Mouse (Mus musculus) neutrophil, adult 5-6 weeks (primary cell): Measurements from ENCODE around the gene Ndufb4. TPM values are rescaled to one million over a fixed set of nuclear protein-coding genes. Genes with fewer than 3 reads are reported as not detected.
"Not testable (repeated sequence)": the region's sequence is repeated elsewhere in the genome, so short reads cannot be mapped to it uniquely, and the experiment has no call there.

Source experiments
- ATAC-seq: fragments of 151-379, 151-347 bp; 2 replicates; pipeline ENCODE4 v1.8.0; 2017; ENCODE audit warnings: mild to moderate bottlenecking, moderate TSS enrichment; ENCODE audit not compliant: insufficient number of reproducible peaks, poor library complexity, low FRiP score, severe bottlenecking; ENCODE audit errors: extremely low read depth
- total RNA-seq: library from RNA; stranded (forward); fragments of 200-1000 nt; gene quantifications from 2 replicates; pipeline ENCODE4 v1.2.3, GENCODE M21; 2017

The Ndufb4 gene
- total RNA-seq, 1 experiment from 2014 or later = 20.8 TPM

DNA sequence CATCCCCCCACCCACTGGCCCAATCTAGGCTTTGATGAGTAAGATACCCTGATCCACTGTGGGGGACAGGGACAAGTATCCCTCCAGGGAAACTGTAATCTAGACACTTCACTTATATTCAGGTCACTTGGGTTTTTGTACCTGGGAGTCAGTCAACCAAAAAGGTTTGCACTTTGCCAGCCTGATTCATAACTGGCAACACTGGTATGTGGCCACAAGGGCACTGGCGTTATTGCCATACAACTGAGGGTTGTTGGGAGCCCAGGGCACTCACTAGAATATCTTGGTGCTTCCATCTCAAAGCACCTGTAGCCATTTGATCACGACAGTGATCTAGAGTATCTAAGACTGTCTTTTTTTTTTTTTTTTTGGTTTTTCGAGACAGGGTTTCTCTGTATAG is 8.5 kb downstream of the Ndufb4 start:
- ATAC-seq = no peak

DNA sequence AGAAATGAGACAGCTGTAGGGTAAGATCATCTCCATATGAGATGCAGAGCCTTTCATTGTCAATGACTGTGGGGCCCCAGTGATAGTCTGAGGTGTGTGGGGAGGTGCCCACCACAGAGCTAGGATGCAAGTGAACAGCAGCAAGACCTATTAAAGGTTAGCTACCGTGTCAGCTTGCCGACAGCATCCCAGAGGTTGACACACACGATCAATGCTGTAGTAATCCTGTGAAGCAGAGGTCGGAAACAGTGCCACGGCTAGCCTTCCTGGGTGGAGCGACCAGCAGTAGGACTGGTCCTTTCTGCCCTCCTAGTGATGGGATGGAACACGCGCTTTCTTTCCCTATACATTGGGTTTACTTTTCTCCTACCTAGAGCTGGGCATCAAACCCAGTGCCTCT is 9.0 kb downstream of the Ndufb4 start:
- ATAC-seq = no peak

DNA sequence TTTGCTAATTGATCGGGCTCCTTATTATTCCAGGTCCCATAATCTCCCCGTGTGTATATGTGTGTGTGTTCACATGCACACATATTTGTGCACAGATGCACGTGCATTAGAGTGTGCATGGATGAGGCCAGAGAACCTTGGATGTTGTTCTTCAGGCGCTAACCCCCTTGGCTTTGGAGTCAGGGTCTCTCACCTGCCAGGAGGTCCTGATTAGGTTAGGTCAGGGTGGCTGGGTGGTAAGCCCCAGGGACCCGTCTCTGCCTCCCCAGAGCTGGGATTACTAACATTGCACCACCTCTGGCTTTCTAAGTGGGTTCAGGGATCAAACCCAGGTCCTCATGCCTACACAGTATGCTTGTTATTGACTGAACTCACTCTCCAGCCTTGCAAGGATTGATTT is 9.8 kb downstream of the Ndufb4 start:
- ATAC-seq = no peak

DNA sequence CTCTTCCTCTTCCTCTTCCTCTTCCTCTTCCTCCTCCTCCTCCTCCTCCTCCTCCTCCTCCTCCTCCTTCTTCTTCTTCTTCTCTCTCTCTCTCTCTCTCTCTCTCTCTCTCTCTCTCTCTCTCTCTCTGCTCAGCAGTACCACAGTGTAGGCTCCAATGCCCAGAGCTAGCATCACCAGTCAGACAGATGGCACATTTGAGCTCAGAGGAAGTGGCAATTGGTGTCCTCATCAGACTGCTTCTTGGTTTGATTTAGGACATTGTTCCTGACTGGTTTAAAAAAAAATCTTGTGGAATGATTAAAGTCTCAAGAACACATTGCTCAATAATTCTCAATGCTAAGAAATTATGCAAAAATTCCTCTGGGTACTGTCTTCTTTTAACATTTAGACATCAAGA is 13.7 kb downstream of the Ndufb4 start:
- ATAC-seq = not testable (repeated sequence)

DNA sequence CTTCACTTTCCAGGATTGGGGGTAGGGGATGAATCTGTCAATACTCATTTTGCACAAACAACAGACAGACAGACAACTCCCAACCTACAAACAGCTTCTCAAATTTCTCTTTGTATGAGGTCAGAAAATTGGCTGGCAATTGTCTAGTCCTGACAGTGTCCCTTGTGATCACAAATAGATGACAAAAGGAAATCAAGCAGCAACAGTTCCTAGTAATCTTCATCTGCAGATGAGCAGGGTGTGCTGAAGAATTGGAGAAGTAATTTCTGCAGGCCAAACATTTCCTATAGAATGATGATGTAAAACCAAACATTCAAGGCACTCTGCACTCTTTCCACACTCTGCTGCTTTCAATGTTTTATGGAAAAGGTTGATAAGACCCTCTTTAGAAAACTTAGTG is 16.5 kb downstream of the Ndufb4 start:
- no peak for ATAC-seq

DNA sequence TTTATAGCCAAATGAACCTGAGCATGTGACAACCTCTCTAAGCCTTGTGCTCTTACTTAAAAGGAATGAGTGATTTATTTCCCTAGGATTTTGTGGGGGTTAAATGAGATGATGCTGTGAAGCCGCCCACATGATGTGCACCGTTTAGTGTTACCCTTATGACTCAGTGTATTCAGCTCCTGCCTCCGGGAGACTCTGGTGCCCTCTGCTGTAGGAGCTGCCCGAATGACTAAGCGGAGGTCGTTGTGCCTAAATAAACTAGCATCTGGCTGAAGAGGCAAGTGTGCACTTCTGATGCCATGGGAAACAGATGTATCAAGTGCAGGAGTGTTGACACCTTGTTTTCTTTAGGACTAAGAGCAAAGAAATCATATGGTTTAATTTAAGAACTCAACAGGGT is 18.1 kb downstream of the Ndufb4 start:
- ATAC-seq = no peak

DNA sequence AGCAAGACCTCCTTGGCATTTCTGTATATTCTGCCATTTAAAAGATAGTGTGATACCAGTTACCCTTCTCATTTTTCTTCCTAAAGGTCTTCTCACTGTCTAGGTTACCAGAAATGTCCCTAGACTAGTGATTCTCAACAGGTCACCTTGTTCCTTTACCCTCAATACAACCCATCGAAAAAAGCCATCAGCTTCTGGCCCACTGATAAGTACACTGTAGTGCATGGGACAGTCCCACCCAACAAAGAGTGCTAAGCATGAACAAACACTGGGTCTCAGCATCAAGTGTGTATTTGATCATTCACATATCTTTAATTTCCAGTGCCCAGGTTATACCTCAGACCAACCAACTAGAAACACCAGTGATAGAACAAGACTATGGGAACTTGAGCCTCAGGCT is 19.2 kb downstream of the Ndufb4 start:
- no peak for ATAC-seq

DNA sequence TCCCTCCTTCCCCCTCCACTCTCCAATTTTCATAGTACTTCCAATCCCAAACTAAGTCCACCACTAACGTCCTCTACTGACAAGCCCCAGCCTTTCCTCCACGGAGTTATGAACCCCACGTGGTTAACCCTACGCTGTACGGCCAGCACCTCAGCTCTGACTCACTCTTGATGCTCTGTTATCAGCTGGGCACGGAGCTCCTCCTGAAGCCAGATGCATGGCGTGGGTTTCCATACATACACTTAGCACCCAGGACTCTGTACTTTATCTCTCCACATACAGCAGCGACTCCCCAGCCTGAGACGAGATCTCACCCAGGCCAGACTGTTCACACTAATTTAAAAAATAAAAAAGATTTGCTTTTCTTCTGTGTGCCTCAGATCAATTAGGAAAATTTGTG is 19.7 kb downstream of the Ndufb4 start:
- ATAC-seq = no peak

DNA sequence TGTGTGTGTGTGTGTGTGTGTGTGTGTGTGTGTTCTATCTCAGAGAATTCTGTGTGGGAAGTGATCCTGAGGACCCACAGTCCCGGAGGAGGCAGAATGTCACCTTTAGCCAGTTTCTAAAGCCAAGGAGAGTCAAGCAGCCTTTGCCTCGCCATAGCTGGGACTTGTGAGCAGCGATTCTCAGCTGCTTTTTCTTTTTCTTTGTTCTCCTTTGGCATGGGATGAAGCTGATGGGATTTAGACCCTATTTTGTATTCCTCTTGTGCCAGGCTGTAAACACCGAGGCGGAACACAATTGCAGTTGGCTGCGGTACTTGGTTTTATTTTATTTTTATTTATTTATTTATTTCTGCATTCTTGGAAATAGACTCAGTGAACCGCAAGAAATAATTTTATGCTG is 25.2 kb downstream of the Ndufb4 start:
- no peak for ATAC-seq

DNA sequence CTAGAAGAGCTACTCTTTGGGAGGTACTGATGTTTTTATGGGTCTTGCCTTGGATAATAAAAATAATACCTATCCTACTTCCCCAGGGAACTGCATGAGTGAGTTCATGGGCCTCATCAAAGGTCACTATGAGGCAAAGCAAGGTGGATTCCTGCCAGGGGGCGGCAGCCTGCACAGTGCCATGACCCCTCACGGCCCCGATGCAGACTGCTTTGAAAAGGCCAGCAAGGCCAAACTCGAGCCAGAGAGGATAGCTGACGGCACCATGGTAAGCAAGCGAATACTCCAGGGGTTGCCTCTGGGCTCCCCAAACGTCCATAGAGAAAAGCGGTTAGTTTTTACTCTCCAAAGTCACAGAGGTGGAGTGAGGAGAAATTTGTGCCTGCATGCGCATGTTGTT is 25.9 kb downstream of the Ndufb4 start:
- no peak for ATAC-seq

DNA sequence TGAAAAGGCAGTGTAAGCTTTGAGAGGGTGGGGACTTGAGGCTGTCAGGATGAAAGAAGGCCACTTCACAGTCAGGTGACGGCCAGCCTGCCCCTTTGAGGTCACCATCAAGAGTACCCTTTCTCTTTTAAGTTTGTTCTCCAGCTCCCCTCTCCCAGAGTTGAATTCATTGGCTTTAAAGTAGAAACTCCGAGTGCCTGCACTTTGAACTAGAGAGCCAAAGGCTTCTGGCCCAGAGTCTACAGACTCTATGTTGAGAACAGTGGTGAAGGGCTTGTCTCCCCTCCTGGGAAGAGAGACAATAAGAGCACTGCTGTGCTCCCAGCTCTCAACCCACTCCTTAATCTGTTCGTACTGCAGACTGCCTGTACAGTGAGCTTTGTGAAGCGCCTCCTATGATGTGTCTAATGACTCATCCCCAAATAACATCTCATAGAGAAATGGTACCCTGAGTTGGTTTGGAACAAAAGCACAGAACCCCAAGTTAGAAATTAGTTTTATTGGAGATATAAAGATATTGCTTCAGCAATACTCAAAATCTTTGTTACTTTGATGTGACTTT is 27.8 kb downstream of the Ndufb4 start:
- no peak for ATAC-seq

DNA sequence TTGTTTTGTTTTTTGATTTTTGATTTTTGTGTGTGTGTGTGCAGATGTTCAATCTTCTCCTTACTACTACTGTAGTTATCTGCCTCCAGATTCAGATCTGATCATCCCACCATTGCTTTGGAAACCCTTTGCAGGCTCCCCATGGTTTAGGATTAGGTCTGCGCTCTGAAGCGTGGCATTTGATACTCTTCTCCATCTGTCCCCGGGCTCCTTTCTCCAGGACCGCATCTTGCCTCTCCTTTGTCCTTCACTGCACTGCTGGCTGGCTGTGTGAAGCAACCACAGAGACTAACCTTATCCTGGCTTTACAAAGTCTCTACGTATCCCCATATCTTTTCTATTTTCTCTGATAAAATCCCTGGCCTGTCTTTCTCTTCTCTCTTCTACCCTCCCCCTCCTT is 31.3 kb downstream of the Ndufb4 start:
- no peak for ATAC-seq

DNA sequence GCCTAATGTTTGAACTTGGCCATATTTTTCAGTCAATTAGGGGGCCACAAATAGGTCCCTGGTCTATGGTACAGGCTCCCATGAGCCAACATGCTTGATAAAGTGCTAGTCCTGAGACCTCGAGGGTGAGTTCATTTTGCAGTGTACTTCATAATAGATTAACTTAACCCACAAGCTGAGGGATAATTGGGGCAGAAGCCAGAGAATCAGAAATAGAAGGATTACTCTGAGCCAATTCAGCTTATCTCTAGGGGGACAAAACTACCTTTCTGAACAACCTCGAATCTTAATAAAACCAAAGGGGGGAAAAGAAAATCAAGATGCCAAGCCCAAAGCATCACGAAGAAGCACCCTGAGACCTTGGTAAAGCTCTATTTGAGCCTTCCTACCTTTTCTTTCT is 31.9 kb downstream of the Ndufb4 start:
- ATAC-seq = no peak

DNA sequence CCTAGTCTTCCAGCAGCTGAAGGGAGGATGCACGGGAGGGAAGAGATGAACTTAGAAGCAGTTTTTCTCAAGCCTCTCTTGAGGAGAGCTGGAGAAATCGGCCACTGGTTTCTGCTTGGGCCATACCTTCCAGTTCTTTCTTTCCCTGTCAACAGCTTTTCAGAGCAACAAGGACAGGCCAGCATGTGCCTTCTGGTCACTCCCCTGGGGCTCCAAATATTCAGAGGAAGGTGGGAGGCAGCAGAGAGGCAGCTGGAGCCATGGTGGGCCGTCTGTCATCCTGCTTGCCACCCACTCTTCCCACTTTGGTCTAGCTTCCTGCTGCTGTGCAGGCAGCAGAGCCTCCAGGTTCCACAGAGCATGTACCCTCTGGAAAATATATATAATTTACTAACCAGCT is 36.6 kb downstream of the Ndufb4 start:
- ATAC-seq = no peak

DNA sequence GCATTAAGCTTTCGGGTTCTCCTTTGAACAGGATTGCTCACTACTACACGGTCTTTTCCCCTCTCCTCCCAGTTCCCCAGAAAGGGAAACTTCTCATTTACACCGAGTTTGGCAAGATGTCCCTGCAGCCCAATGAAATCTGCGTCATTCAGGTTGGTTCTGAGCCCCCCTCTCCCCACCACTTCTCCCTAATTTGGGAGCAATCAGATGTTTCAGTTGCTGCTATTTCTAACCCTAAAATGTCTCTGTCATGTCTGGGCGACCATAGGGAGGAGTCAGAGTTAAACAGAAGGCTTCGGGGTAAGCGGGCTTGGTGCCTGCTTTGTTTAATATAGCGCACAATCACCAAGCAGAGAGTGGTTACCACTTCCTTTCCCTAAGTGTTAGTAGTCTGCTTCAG is 38.1 kb downstream of the Ndufb4 start:
- no peak for ATAC-seq

DNA sequence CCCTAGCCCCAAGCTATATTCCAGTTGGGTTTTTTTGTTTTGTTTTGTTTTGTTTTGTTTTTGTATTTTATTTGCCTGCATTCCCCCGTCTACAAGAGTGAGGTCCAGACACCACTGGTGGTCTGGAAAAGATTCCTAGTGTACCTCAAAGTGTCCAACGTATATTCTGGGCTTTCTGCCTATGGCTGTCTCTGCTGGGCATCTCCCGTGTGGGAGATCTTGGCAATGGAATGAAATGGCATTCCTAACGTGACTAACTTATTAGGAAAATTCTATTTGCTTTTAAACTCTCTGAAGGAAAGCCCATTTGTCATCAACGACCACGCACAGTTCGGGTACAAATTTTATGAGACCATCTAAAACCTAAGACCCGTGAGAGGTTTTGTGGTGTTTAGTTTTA is 38.8 kb downstream of the Ndufb4 start:
- ATAC-seq = no peak

DNA sequence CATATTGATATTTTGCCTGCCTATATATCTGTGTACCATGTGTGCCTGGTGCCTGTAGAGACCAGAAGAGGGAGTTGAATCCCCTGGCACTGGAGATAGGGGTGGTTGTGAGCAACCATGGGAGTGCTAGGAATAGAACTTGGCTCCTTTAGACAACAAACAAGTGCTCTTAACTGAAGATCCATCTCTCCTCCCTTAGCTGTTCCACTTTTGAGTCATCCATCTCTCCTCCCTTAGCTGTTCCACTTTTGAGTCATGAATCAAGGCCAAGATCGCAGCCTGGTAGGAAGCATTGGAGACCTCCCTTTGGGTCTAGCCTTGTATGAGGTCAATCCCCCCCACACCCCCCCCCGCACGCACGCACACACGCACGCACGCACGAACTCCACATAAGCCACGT is 39.7 kb downstream of the Ndufb4 start:
- ATAC-seq = no peak

DNA sequence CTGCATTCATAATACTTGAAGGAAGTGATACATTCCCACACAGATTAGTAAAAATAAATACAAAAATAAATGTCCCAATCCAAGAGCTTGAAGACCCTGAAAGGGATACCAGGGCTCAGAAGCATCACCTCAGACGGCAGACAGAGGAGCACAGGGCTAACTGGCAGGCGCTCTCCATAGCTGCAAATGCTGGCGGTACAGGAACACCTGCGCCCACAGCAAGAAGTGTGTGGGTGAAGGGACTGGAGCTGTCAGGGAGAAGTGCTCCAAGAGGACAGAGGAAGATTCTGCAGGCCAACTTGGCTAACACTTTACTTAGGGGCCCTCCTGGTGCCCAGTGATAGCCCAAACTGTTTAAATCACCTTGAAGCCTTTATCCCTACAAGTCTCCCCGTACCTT is 42.2 kb downstream of the Ndufb4 start:
- no peak for ATAC-seq

DNA sequence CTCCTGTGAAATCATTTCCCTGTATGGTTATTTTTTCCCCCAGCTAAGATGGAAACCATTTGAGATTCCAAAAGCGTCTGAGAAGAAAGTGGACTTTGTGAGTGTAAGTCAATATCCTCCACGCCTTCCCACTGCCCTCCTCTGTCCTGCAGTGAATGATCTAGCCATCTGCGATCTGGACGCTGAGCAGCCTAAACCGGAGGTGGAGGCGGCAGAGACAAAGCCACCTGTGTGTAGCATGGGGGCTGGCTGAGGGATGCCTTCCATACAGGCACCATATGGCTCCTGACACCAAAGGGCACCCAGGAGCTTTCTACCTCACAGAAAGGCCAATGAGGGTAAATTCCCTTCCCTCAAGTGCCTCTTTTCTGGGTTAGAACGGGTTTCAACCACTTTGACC is 43.2 kb downstream of the Ndufb4 start:
- ATAC-seq = no peak

DNA sequence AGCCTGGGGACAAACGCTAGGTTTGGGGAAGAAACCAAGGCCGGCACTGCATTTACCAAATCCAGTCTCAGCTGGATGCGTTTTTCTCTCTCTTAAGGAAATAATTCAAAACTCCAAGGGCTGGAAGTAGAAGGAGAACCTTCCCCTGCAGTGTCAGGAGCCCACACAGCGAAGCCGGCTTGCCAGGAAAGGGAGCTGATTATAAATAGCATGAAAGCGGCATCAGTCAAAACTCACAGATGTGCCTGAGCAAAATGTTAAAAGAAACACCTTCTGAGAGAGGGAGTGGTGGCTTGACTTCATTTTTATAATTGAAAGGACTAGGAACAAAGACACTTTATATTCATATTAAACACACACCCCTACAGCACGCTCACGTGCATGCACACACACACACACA is 43.9 kb downstream of the Ndufb4 start:
- ATAC-seq = no peak

DNA sequence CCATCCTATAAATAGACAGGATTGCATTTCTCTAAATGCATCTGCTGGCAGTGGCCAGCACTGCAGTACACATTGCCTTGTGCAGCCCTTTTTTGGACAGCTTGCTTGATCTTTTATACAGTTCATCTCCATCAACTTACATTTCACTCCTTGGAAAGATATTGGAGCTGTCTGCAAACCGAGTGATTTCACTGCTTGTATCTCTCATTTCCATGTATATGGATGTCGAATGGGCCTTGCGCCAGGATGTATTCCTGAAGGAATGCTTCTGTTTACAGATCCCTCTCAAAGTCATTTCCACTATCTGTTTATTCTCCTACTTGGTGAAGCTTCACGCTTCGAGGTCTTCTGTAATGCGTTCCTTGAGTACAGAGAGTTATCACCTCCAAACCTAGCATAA is 50.0 kb downstream of the Ndufb4 start:
- no peak for ATAC-seq

DNA sequence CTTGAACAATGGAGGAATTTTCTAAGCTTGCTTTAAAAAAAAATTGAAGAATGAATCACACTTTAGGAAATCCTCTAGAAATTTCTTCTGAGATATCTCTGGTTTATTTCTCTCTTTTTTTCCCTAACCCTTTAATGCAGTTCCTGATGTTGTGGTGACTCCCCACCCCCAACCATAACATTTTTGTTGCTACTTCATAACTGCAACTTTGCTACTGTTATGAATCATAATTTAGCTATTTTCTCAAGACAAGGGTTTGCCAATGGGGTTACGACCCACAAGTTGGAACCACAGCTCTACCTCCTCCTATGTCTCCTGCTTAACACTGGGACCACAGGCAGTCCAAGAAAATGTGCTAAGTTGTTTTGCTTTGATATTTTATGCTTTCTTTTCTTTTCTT is 50.8 kb downstream of the Ndufb4 start:
- no peak for ATAC-seq
